Mouse (Mus musculus) MEL (cell line): ENCODE results near the gene Cx3cr1. TPM values are rescaled to one million over a fixed set of nuclear protein-coding genes. Genes with fewer than 3 reads are reported as not detected.

Experiments
- DNase-seq: peaks from one replicate; pipeline ENCODE4 v3.0.0; 2011; ENCODE audit warnings: low read depth, low spot score
- H3K27ac ChIP-seq: 2 replicates; pipeline ENCODE4 v1.5.1; 2012; ENCODE audit warnings: low read depth, mild to moderate bottlenecking, control low read depth, low read length, moderate library complexity; ENCODE audit not compliant: control insufficient read depth
- H3K27me3 ChIP-seq, 2 experiments: fragments of 150-350 bp in 1 of 2; sonication (generic) in 1 of 2; 2 replicates each; pipeline ENCODE4 v1.6.1; 2012; ENCODE audit warnings: low read length in 2 of 2, mild to moderate bottlenecking in 2 of 2, improper control_type of control experiment in 1 of 2, moderate library complexity in 1 of 2; ENCODE audit not compliant: insufficient read depth in 2 of 2, control insufficient read depth in 1 of 2
- H3K36me3 ChIP-seq, 2 experiments: 2 replicates each; pipeline ENCODE4 v1.6.1; 2012 to 2014; ENCODE audit warnings: low read length in 2 of 2, improper control_type of control experiment in 1 of 2, inconsistent platforms in 1 of 2, mild to moderate bottlenecking in 1 of 2; ENCODE audit not compliant: insufficient read depth in 2 of 2, control insufficient read depth in 1 of 2
- H3K4me1 ChIP-seq, 2 experiments: fragments of 150-350 bp in 1 of 2; sonication (generic) in 1 of 2; 2 replicates each; pipeline ENCODE4 v1.6.1; 2012; ENCODE audit warnings: low read length in 2 of 2, improper control_type of control experiment in 1 of 2, mild to moderate bottlenecking in 1 of 2; ENCODE audit not compliant: insufficient read depth in 2 of 2, control insufficient read depth in 1 of 2
- H3K4me3 ChIP-seq, 2 experiments: fragments of 150-350 bp in 1 of 2; sonication (generic) in 1 of 2; 2 replicates each; pipeline ENCODE4 v1.5.1; 2012; ENCODE audit warnings: low read depth in 2 of 2, low read length in 2 of 2, mild to moderate bottlenecking in 2 of 2, moderate library complexity in 2 of 2, control low read depth in 1 of 2, improper control_type of control experiment in 1 of 2; ENCODE audit not compliant: control insufficient read depth in 1 of 2, insufficient read depth in 1 of 2
- H3K79me2 ChIP-seq: 2 replicates; pipeline ENCODE4 v1.6.1; 2012; ENCODE audit warnings: mild to moderate bottlenecking, low read length, moderate library complexity; ENCODE audit not compliant: control insufficient read depth, poor library complexity, insufficient read depth
- H3K9ac ChIP-seq: 2 replicates; pipeline ENCODE4 v1.6.1; 2012; ENCODE audit warnings: low read depth, mild to moderate bottlenecking, control low read depth, low read length, moderate library complexity; ENCODE audit not compliant: control insufficient read depth, poor library complexity, severe bottlenecking
- H3K9me3 ChIP-seq: fragments of 150-350 bp; sonication (generic); replicated peaks from 2 replicates; pipeline ENCODE4 v1.6.1; 2012; ENCODE audit warnings: mild to moderate bottlenecking, low read length, improper control_type of control experiment, moderate library complexity; ENCODE audit not compliant: insufficient read depth
- BHLHE40 ChIP-seq: IDR thresholded peaks from 2 replicates; pipeline ENCODE4 v1.6.1; 2012; ENCODE audit warnings: low read depth, mild to moderate bottlenecking, inconsistent platforms, low read length, improper control_type of control experiment, borderline replicate concordance
- CHD1 ChIP-seq: IDR thresholded peaks from 2 replicates; pipeline ENCODE4 v1.6.1; 2012; ENCODE audit warnings: low read depth, mild to moderate bottlenecking, inconsistent platforms, low read length, improper control_type of control experiment
- CHD2 ChIP-seq: IDR thresholded peaks from 2 replicates; pipeline ENCODE4 v1.6.1; 2011; ENCODE audit warnings: low read length, improper control_type of control experiment
- CTCF ChIP-seq, 3 experiments: IDR thresholded peaks in 2 of 3; conservative IDR thresholded peaks in 1 of 3; 2 replicates each; pipeline ENCODE4 v1.5.1; 2011 to 2012; ENCODE audit warnings: low read length in 3 of 3, low read depth in 2 of 3, mild to moderate bottlenecking in 2 of 3, improper control_type of control experiment in 1 of 3, inconsistent platforms in 1 of 3, mixed read lengths in 1 of 3, moderate library complexity in 1 of 3; ENCODE audit not compliant: control insufficient read depth in 1 of 3, insufficient read depth in 1 of 3, poor library complexity in 1 of 3, severe bottlenecking in 1 of 3
- E2F4 ChIP-seq: IDR thresholded peaks from 2 replicates; pipeline ENCODE4 v1.6.1; 2011; ENCODE audit warnings: low read depth, low read length, improper control_type of control experiment, borderline replicate concordance
- ELF1 ChIP-seq: IDR thresholded peaks from 2 replicates; pipeline ENCODE4 v1.6.1; 2014; ENCODE audit warnings: low read depth, mild to moderate bottlenecking, inconsistent platforms, low read length, improper control_type of control experiment, moderate library complexity
- EP300 ChIP-seq, 2 experiments: IDR thresholded peaks; 2 replicates each; pipeline ENCODE4 v1.6.1; 2011; ENCODE audit warnings: improper control_type of control experiment in 2 of 2, low read length in 2 of 2, low read depth in 1 of 2, mild to moderate bottlenecking in 1 of 2
- ETS1 ChIP-seq: IDR thresholded peaks from 2 replicates; pipeline ENCODE4 v1.6.1; 2012; ENCODE audit warnings: low read depth, mild to moderate bottlenecking, inconsistent platforms, low read length, improper control_type of control experiment, moderate library complexity
- GABPA ChIP-seq: IDR thresholded peaks from 2 replicates; pipeline ENCODE4 v1.6.1; 2012; ENCODE audit warnings: low read depth, mild to moderate bottlenecking, inconsistent platforms, low read length, improper control_type of control experiment, moderate library complexity
- GATA1 ChIP-seq: IDR thresholded peaks from 2 replicates; pipeline ENCODE4 v1.6.1; 2011; ENCODE audit warnings: low read depth, low read length, improper control_type of control experiment
- HCFC1 ChIP-seq: IDR thresholded peaks from 2 replicates; pipeline ENCODE4 v1.6.1; 2012; ENCODE audit warnings: low read depth, mild to moderate bottlenecking, inconsistent platforms, low read length, improper control_type of control experiment, moderate library complexity
- JUND ChIP-seq: IDR thresholded peaks from 2 replicates; pipeline ENCODE4 v1.6.1; 2011; ENCODE audit warnings: low read depth, mild to moderate bottlenecking, improper control_type of control experiment, low read length
- KAT2A ChIP-seq: conservative IDR thresholded peaks from 2 replicates; pipeline ENCODE4 v1.6.1; 2012; ENCODE audit warnings: low read depth, low read length, improper control_type of control experiment, inconsistent platforms
- MAFK ChIP-seq: IDR thresholded peaks from 2 replicates; pipeline ENCODE4 v1.6.1; 2011; ENCODE audit warnings: low read depth, mild to moderate bottlenecking, low read length, improper control_type of control experiment, borderline replicate concordance
- MAZ ChIP-seq: IDR thresholded peaks from 2 replicates; pipeline ENCODE4 v1.6.1; 2012; ENCODE audit warnings: low read depth, mild to moderate bottlenecking, inconsistent platforms, low read length, improper control_type of control experiment
- MEF2A ChIP-seq: IDR thresholded peaks from 2 replicates; pipeline ENCODE4 v1.6.1; 2014; ENCODE audit warnings: low read depth, mild to moderate bottlenecking, inconsistent platforms, low read length, improper control_type of control experiment; ENCODE audit not compliant: poor library complexity, insufficient replicate concordance, severe bottlenecking; ENCODE audit errors: extremely low read depth
- MXI1 ChIP-seq: IDR thresholded peaks from 2 replicates; pipeline ENCODE4 v1.6.1; 2011; ENCODE audit warnings: mild to moderate bottlenecking, low read depth, low read length, improper control_type of control experiment
- MYB ChIP-seq: IDR thresholded peaks from 2 replicates; pipeline ENCODE4 v1.6.1; 2011; ENCODE audit warnings: mild to moderate bottlenecking, low read depth, low read length, improper control_type of control experiment
- NRF1 ChIP-seq: IDR thresholded peaks from 2 replicates; pipeline ENCODE4 v1.6.1; 2014; ENCODE audit warnings: low read depth, mild to moderate bottlenecking, inconsistent platforms, low read length, improper control_type of control experiment, moderate library complexity; ENCODE audit not compliant: poor library complexity, insufficient read depth, severe bottlenecking
- POLR2A ChIP-seq, 2 experiments: IDR thresholded peaks; 2 replicates each; pipeline ENCODE4 v1.6.1; 2011 to 2012; ENCODE audit warnings: low read length in 2 of 2, mild to moderate bottlenecking in 2 of 2, control low read depth in 1 of 2, improper control_type of control experiment in 1 of 2, low read depth in 1 of 2, moderate library complexity in 1 of 2; ENCODE audit not compliant: control insufficient read depth in 1 of 2, insufficient read depth in 1 of 2, poor library complexity in 1 of 2
- POLR2AphosphoS5 ChIP-seq: IDR thresholded peaks from 2 replicates; pipeline ENCODE4 v1.6.1; 2012; ENCODE audit warnings: low read depth, borderline replicate concordance, mild to moderate bottlenecking, inconsistent platforms, low read length, moderate library complexity, mixed read lengths
- RCOR1 ChIP-seq: IDR thresholded peaks from 2 replicates; pipeline ENCODE4 v1.6.1; 2012; ENCODE audit warnings: low read depth, mild to moderate bottlenecking, inconsistent platforms, low read length, improper control_type of control experiment
- SIN3A ChIP-seq: IDR thresholded peaks from 2 replicates; pipeline ENCODE4 v1.6.1; 2012; ENCODE audit warnings: low read length, improper control_type of control experiment, inconsistent platforms
- SMC3 ChIP-seq: IDR thresholded peaks from 2 replicates; pipeline ENCODE4 v1.6.1; 2011; ENCODE audit warnings: low read depth, low read length, improper control_type of control experiment
- TAL1 ChIP-seq: IDR thresholded peaks from 2 replicates; pipeline ENCODE4 v1.6.1; 2012; ENCODE audit warnings: mild to moderate bottlenecking, inconsistent platforms, low read length, moderate library complexity, mixed read lengths
- TBP ChIP-seq: IDR thresholded peaks from 2 replicates; pipeline ENCODE4 v1.8.0; 2011; ENCODE audit warnings: low read depth, low read length, improper control_type of control experiment
- TCF12 ChIP-seq: IDR thresholded peaks from 2 replicates; pipeline ENCODE4 v1.6.1; 2014; ENCODE audit warnings: low read depth, mild to moderate bottlenecking, inconsistent platforms, low read length, improper control_type of control experiment, moderate library complexity
- UBTF ChIP-seq: IDR thresholded peaks from 2 replicates; pipeline ENCODE4 v1.6.1; 2012; ENCODE audit warnings: low read depth, mild to moderate bottlenecking, inconsistent platforms, low read length, improper control_type of control experiment, moderate library complexity, borderline replicate concordance; ENCODE audit not compliant: insufficient read depth
- USF1 ChIP-seq: IDR thresholded peaks from 2 replicates; pipeline ENCODE4 v1.6.1; 2014; ENCODE audit warnings: low read depth, mild to moderate bottlenecking, inconsistent platforms, low read length, improper control_type of control experiment, moderate library complexity
- USF2 ChIP-seq, 2 experiments: IDR thresholded peaks; 2 replicates each; pipeline ENCODE4 v1.6.1; 2011 to 2012; ENCODE audit warnings: improper control_type of control experiment in 2 of 2, low read length in 2 of 2, borderline replicate concordance in 1 of 2, inconsistent platforms in 1 of 2, low read depth in 1 of 2, mild to moderate bottlenecking in 1 of 2; ENCODE audit not compliant: insufficient read depth in 1 of 2
- ZC3H11A ChIP-seq: IDR thresholded peaks from 2 replicates; pipeline ENCODE4 v1.6.1; 2012; ENCODE audit warnings: low read depth, mild to moderate bottlenecking, inconsistent platforms, low read length, improper control_type of control experiment
- ZKSCAN1 ChIP-seq: IDR thresholded peaks from 2 replicates; pipeline ENCODE4 v1.6.1; 2012; ENCODE audit warnings: low read depth, mild to moderate bottlenecking, inconsistent platforms, low read length, improper control_type of control experiment, moderate library complexity
- ZMIZ1 ChIP-seq: IDR thresholded peaks from 2 replicates; pipeline ENCODE4 v1.6.1; 2012; ENCODE audit warnings: low read depth, mild to moderate bottlenecking, inconsistent platforms, low read length, improper control_type of control experiment, moderate library complexity
- polyA plus RNA-seq, 2 experiments: library from polyadenylated mRNA; stranded (reverse) in 1 of 2; unstranded in 1 of 2; fragments of >175 nt in 1 of 2; fragments of >200 nt in 1 of 2; gene quantifications; 2 replicates each; pipeline versions ENCODE4 v1.2.1 to v1.2.4; 2012; ENCODE audit warnings: low replicate concordance in 2 of 2, low read depth in 1 of 2; ENCODE audit not compliant: insufficient read length in 2 of 2, insufficient read depth in 1 of 2, missing spikeins in 1 of 2
- total RNA-seq: library from RNA; depleted of rRNA; stranded (reverse); fragments of 300-350 nt; gene quantifications from 2 replicates; pipeline ENCODE4 v1.2.3, GENCODE M21; 2012

The Cx3cr1 gene
- total and polyA plus RNA-seq, 3 experiments: not detected

- no peak for TF ChIP-seq CTCF (IDR thresholded peaks at IDR 0.05 in 2 of 3, conservative IDR thresholded peaks at IDR 0.05 in 1 of 3; ENCODE audit: control insufficient read depth in 1 of 3, insufficient read depth in 1 of 3, low read depth in 2 of 3, low read length in 3 of 3, poor library complexity in 1 of 3, severe bottlenecking in 1 of 3)
- 0 out of 2 replicates have a peak, but pooled peaks have one; percentile 27 for TF ChIP-seq ZMIZ1
- TF ChIP-seq SIN3A: peak; percentile 76
These were observed 46.5 kb upstream of the Cx3cr1 start (continued) for GRCm38 (mm10) chr9:120116184-120116624.

GRCm38 (mm10) chr9:120115580-120115979, 45.9 kb upstream of the Cx3cr1 start:
- H3K9ac ChIP-seq: peak overlapping the region; percentile 73
- peak; percentile 95 for DNase-seq
- H3K27ac ChIP-seq: peak overlapping the region; percentile 99
- H3K79me2 ChIP-seq: peaks cover 40% of the 10 kb centered on the region
- peaks cover 10 to 42% of the 10 kb centered on the region in 2 experiments for H3K36me3 ChIP-seq
- H3K9me3 ChIP-seq: no peaks in the 10 kb centered on the region
- H3K4me1 ChIP-seq: peaks cover 21 to 43% of the 10 kb centered on the region in 2 experiments
- H3K27me3 ChIP-seq: no peaks in the 10 kb centered on the region
- peak overlapping the region; percentile 33 to 61 for H3K4me3 ChIP-seq
- TF ChIP-seq UBTF (no peak), TAL1 (peak; percentile 95), NRF1 (no peak), ZKSCAN1 (no peak), ETS1 (peak; percentile 94), HCFC1 (peak; percentile 59; the same call in 1 of the 2 replicates), POLR2AphosphoS5 (0 out of 2 replicates have a peak, but pooled peaks have one; percentile 47), SMC3 (no peak), ZMIZ1 (peak; percentile 63), GABPA (no peak), JUND (no peak), USF1 (no peak), ZC3H11A (no peak), E2F4 (no peak), TCF12 (peak; percentile 97), MAZ (peak; percentile 44; the same call in 1 of the 2 replicates), MXI1 (peak; percentile 17; the same call in 1 of the 2 replicates), CHD1 (no peak; the same call in 1 of the 2 replicates), MEF2A (peak; percentile 52; the same call in 1 of the 2 replicates), RCOR1 (peak; percentile 75; the same call in 1 of the 2 replicates), KAT2A (no peak), GATA1 (peak; percentile 92), MAFK (no peak; the same call in 1 of the 2 replicates), SIN3A (peak; percentile 69; the same call in 1 of the 2 replicates), ELF1 (0 out of 2 replicates have a peak, but pooled peaks have one; percentile 27), MYB (peak; percentile 13; the same call in 1 of the 2 replicates), BHLHE40 (peak; percentile 75), POLR2A (IDR thresholded peaks at IDR 0.05; ENCODE audit: control insufficient read depth in 1 of 2, insufficient read depth in 1 of 2, low read depth in 1 of 2, low read length in 2 of 2, poor library complexity in 1 of 2) (peak; percentile 42 to 64; a peak in 1 of 4 replicates), CHD2 (peak; percentile 68), EP300 (IDR thresholded peaks at IDR 0.05; ENCODE audit: low read depth in 1 of 2, low read length in 2 of 2) (peak; percentile 82 to 96), TBP (peak; percentile 86), USF2 (IDR thresholded peaks at IDR 0.05; ENCODE audit: borderline replicate concordance in 1 of 2, insufficient read depth in 1 of 2, low read depth in 1 of 2, low read length in 2 of 2) (no peak)
